Mouse (Mus musculus) heart, adult 8-10 months (tissue): ENCODE results near the gene Fgf18. TPM values are rescaled to one million over a fixed set of nuclear protein-coding genes. Genes with fewer than 3 reads are reported as not detected.

Experiments
- DNase-seq: peaks from one replicate; pipeline ENCODE4 v3.0.0; 2022; ENCODE audit warnings: low spot score
- total RNA-seq, 4 experiments: library from RNA; stranded (reverse); gene quantifications; 2 replicates each; pipeline ENCODE4 v1.2.4; 2022

The Fgf18 gene
- total RNA-seq, 4 experiments from 2014 or later = 3.0 to 5.6 (median 4.9) TPM

DNA sequence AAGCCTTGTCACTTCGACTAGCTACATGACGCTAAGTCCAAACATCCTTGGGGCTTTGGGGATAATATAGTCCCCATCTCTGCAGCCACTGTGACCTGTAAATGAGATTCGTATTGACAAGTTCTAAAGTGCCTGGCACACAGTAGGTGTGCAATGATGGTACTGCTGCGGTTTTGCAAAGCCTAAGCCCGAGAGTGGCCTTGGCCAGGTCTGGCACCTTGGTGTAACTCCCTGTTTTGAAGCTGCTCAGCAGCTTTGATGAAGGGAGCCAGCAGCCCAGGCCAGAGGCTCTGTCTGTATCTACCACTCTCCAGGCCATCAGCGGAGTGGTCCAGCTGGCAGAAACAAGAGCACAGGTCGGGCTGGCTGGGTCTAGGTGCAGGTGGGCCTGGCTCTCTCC, 72.7 kb downstream of the Fgf18 start:
- DNase-seq = no peak

DNA sequence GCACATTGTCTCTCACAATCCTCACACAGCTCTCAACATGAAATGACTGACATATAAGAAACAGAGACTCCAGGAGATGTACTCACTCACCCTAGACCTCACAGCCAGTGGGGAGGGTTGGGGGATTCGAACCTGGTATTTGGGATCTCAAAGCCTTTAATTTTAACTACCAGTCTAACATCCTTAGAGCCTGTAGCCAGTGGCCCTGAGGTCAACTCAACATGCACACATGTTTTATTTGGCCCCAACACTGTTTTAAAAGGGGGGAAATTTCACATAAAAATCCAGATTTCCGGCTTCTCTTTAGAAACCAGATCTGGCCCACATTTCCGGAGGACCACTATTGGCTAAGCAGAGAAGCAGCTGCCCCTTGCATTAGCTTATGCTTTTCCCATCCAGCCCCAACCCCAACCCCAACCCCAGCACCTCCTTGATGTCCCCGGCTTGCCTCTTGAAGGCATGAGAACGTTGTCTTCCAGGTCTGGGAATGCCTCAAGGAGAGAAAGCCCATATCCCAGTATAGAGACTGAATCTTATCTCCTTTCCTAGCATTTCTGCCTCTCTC, 75.8 kb downstream of the Fgf18 start:
- DNase-seq = no peak

DNA sequence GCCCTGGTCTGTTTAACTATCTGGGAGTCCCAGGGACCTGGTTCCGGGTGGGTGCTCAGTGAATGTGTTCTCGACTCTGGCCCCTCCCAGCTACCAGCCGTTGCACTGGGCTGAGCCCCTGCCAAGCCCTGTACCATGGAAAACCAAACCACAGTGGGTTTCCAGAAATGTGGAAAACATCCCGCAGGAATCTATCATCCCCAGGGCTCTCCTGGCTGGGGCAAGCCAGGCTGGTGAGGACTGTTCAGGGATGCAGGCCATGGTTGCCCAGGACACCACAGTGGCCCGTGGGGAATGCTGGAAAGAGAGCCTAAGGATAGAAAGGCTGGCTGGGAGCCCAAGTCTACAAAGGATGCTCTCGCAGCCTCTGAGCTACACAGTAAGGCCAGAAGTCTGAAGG, 76.7 kb downstream of the Fgf18 start:
- no peak for DNase-seq

Other genes starting within 250 kb of the Fgf18 start
- 100 to 1,000 TPM; 139 to 175 (median 148) TPM for gene Npm1, start 15.8 kb upstream of the Fgf18 start, total RNA-seq
- gene Tlx3, start 56.2 kb upstream of the Fgf18 start, total RNA-seq = not detected
- not detected for gene Gm12117, start 129.3 kb upstream of the Fgf18 start, total RNA-seq